Mouse (Mus musculus) small intestine, adult 2 months (tissue): ENCODE results near the gene Lgr5. TPM values are rescaled to one million over a fixed set of nuclear protein-coding genes. Genes with fewer than 3 reads are reported as not detected.

ENCODE experiments used
- H3K27ac ChIP-seq: fragments of 200-500 bp; 2 replicates; pipeline ENCODE4 v1.5.1; 2012; ENCODE audit warnings: low read depth, low read length, control low read depth, inconsistent platforms; ENCODE audit not compliant: insufficient read depth
- H3K27me3 ChIP-seq: fragments of 200-500 bp; 2 replicates; pipeline ENCODE4 v1.6.1; 2012; ENCODE audit warnings: mild to moderate bottlenecking, moderate library complexity, low read length, inconsistent platforms; ENCODE audit not compliant: control insufficient read depth, insufficient read depth
- H3K36me3 ChIP-seq: fragments of 200-500 bp; 2 replicates; pipeline ENCODE4 v1.6.1; 2012; ENCODE audit warnings: mild to moderate bottlenecking, low read length, control low read depth, inconsistent platforms; ENCODE audit not compliant: control insufficient read depth, insufficient read depth
- H3K4me1 ChIP-seq: fragments of 200-500 bp; 2 replicates; pipeline ENCODE4 v1.6.1; 2012; ENCODE audit warnings: low read length, inconsistent platforms, mixed read lengths; ENCODE audit not compliant: control insufficient read depth, insufficient read depth, insufficient read length
- H3K4me3 ChIP-seq: fragments of 200-500 bp; 2 replicates; pipeline ENCODE4 v1.5.1; 2012; ENCODE audit warnings: low read depth, mild to moderate bottlenecking, control low read depth, inconsistent platforms, low read length, moderate library complexity
- CTCF ChIP-seq: fragments of 200-500 bp; IDR thresholded peaks from 2 replicates; pipeline ENCODE4 v1.5.1; 2012; ENCODE audit warnings: low read depth, mild to moderate bottlenecking, control low read depth, inconsistent platforms, low read length, moderate library complexity, mixed read lengths; ENCODE audit not compliant: insufficient replicate concordance, insufficient read length; ENCODE audit errors: extremely low read depth
- POLR2A ChIP-seq: fragments of 200-500 bp; IDR thresholded peaks from 2 replicates; pipeline ENCODE4 v1.6.1; 2012; ENCODE audit warnings: low read depth, mild to moderate bottlenecking, control low read depth, inconsistent platforms, low read length, moderate library complexity
- WGBS: fragments of 180-500 bp; shearing (Covaris S2); methylation state at CpG from one replicate; pipeline ENCODE4 v1.1.7; 2018; 5-methylcytosine and 5-hydroxymethylcytosine counted together
- polyA plus RNA-seq: library from polyadenylated mRNA; depleted of rRNA; stranded (reverse); fragments of >200 nt; gene quantifications from 2 replicates; pipeline ENCODE4 v1.2.3, GENCODE M21; 2012

Lgr5 gene
- polyA plus RNA-seq, 1 experiment: 15.0 TPM

GRCm38 (mm10) chr10:115467985-115468384 is 119.6 kb downstream of the Lgr5 start:
- Histone ChIP-seq H3K27ac (no peak overlapping the region), H3K36me3 (no peaks in the 10 kb centered on the region), H3K4me3 (no peak overlapping the region), H3K4me1 (no peaks in the 10 kb centered on the region), H3K27me3 (no peaks in the 10 kb centered on the region)
- 91% methylated on average over 8 of the region's 8 CpGs for WGBS
- TF ChIP-seq CTCF (no peak), POLR2A (no peak)

GRCm38 (mm10) chr10:115465778-115466177 is 121.8 kb downstream of the Lgr5 start:
- Histone ChIP-seq H3K27me3 (no peaks in the 10 kb centered on the region), H3K4me3 (no peak overlapping the region), H3K27ac (no peak overlapping the region), H3K36me3 (no peaks in the 10 kb centered on the region), H3K4me1 (no peaks in the 10 kb centered on the region)
- 63% methylated on average over 6 of the region's 6 CpGs for WGBS
- TF ChIP-seq POLR2A (no peak), CTCF (no peak)

- WGBS: 87% methylated on average over 7 of the region's 7 CpGs
- no peak for TF ChIP-seq POLR2A
- no peak for TF ChIP-seq CTCF
- Histone ChIP-seq H3K4me3 (no peak overlapping the region), H3K27ac (no peak overlapping the region), H3K27me3 (no peaks in the 10 kb centered on the region), H3K4me1 (no peaks in the 10 kb centered on the region), H3K36me3 (no peaks in the 10 kb centered on the region)
Measured at GRCm38 (mm10) chr10:115465072-115465471, 122.5 kb downstream of the Lgr5 start.

GRCm38 (mm10) chr10:115462646-115463045 is 124.9 kb downstream of the Lgr5 start:
- WGBS: 72% methylated on average over 5 of the region's 5 CpGs
- TF ChIP-seq POLR2A: no peak
- TF ChIP-seq CTCF: no peak

GRCm38 (mm10) chr10:115457368-115458021 is 130.1 kb downstream of the Lgr5 start:
- no peaks in the 10 kb centered on the region for H3K4me1 ChIP-seq
- no peaks in the 10 kb centered on the region for H3K27me3 ChIP-seq
- H3K27ac ChIP-seq: no peak overlapping the region
- H3K36me3 ChIP-seq: no peaks in the 10 kb centered on the region
- H3K4me3 ChIP-seq: no peak overlapping the region
- whole genome bisulfite sequencing: 67% methylated on average over 6 of the region's 6 CpGs
- TF ChIP-seq CTCF (no peak), POLR2A (no peak)

More at GRCm38 (mm10) chr10:115462646-115463045, 124.9 kb downstream of the Lgr5 start:
- Histone ChIP-seq H3K4me3 (no peak overlapping the region), H3K36me3 (no peaks in the 10 kb centered on the region), H3K27ac (no peak overlapping the region), H3K27me3 (no peaks in the 10 kb centered on the region), H3K4me1 (no peaks in the 10 kb centered on the region)

- H3K4me1 ChIP-seq: no peaks in the 10 kb centered on the region
- no peak overlapping the region for H3K27ac ChIP-seq
- no peak overlapping the region for H3K4me3 ChIP-seq
- no peak for TF ChIP-seq CTCF
- TF ChIP-seq POLR2A: no peak
- no peaks in the 10 kb centered on the region for H3K27me3 ChIP-seq
- 90% methylated on average over 13 of the region's 13 CpGs for WGBS
- H3K36me3 ChIP-seq: no peaks in the 10 kb centered on the region
Measured at GRCm38 (mm10) chr10:115448614-115449013, 139.0 kb downstream of the Lgr5 start.

- Histone ChIP-seq H3K27ac (no peak overlapping the region), H3K4me1 (no peaks in the 10 kb centered on the region), H3K4me3 (no peak overlapping the region), H3K36me3 (peaks cover 16% of the 10 kb centered on the region), H3K27me3 (no peaks in the 10 kb centered on the region)
- WGBS: 87% methylated on average over 4 of the region's 4 CpGs
- TF ChIP-seq CTCF (no peak), POLR2A (no peak)
Measured at GRCm38 (mm10) chr10:115437286-115437685, 150.3 kb downstream of the Lgr5 start.
